ENCODE assay signal across 20 mouse cellular contexts in the genomic region with DNA sequence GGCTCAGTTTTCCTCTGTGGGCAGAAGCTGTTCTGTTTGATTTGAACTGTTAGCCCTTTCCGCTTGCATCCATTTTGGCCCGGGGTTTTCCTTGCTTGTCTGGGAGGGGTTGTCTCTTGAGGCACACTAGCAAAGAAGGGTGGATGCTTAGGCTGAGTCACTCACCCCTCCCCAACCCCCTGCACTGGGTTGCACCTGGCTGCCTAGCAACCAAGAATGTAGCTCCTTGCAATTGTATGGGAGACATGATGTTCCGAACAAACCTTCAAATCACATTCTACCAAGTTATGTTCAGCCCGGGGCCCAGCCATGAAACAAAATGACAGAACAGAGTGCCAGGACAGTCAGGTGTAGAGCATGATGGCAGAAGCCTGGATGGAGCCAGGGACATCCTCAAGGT.
DNase-seq lines count a peak whose midpoint lies in the region; ATAC-seq and TF ChIP-seq lines count a peak whose summit lies in the region.
"Had no signal": no experiment of that assay in that cellular context is flagged by ENCODE, and none has a peak within 500 bp of the region (broad histone marks: within the 10 kb centered on the region; RNA-seq: fewer than 3 reads in every experiment).

No protein-coding gene starts in this region.

- no peaks in the 10 kb centered on the region for H3K27me3 ChIP-seq in midbrain, postnatal 0 days (ENCODE audit: insufficient read depth, low read length)
- H3K27me3 ChIP-seq in midbrain, embryonic 15.5 days (replicated peaks), result no peaks in the 10 kb centered on the region
- H3K27me3 ChIP-seq: embryonic facial prominence, embryonic 15.5 days; stomach, embryonic 15.5 days had no signal

- ATAC-seq in frontal cortex, adult (ENCODE audit: low TSS enrichment), result peak; percentile 7; the same call in 1 of the 2 replicates
- no peak; the same call in 1 of the 2 replicates for ATAC-seq in midbrain, postnatal 0 days (ENCODE audit: low FRiP score)
- ATAC-seq in midbrain, embryonic 15.5 days (replicated peaks), result no peak
- ATAC-seq in megakaryocyte progenitor cell, adult 5-6 weeks (replicated peaks; ENCODE audit: poor library complexity), result no peak
- ATAC-seq: intestine, postnatal 0 days; lung, postnatal 0 days had no signal

- no peaks in the 10 kb centered on the region for H3K4me1 ChIP-seq in midbrain, postnatal 0 days (ENCODE audit: insufficient read depth, low read length)
- H3K4me1 ChIP-seq in midbrain, embryonic 15.5 days, result peaks cover 5% of the 10 kb centered on the region; the same call in 1 of the 2 replicates
- H3K4me1 ChIP-seq: embryonic facial prominence, embryonic 15.5 days; stomach, embryonic 15.5 days had no signal

- 71% methylated on average over 4 of the region's 4 CpGs for WGBS in midbrain, postnatal 0 days
- WGBS in midbrain, embryonic 15.5 days, result 78% methylated on average over 4 of the region's 4 CpGs

- no peak overlapping the region for H3K4me3 ChIP-seq in midbrain, postnatal 0 days (ENCODE audit: low read depth, low read length)
- no peak overlapping the region for H3K4me3 ChIP-seq in midbrain, embryonic 15.5 days
- H3K4me3 ChIP-seq: embryonic facial prominence, embryonic 15.5 days; heart, adult 2 months; stomach, embryonic 15.5 days had no signal

- H3K4me2 ChIP-seq in midbrain, postnatal 0 days (ENCODE audit: low read depth, low read length, poor library complexity, severe bottlenecking), result no peak overlapping the region
- H3K4me2 ChIP-seq in midbrain, embryonic 15.5 days, result no peak overlapping the region
- H3K4me2 ChIP-seq: embryonic facial prominence, embryonic 15.5 days; stomach, embryonic 15.5 days had no signal

- H3K27ac ChIP-seq in midbrain, postnatal 0 days (ENCODE audit: low read depth, low read length), result no peak overlapping the region
- no peak overlapping the region for H3K27ac ChIP-seq in midbrain, embryonic 15.5 days
- H3K27ac ChIP-seq: embryonic facial prominence, embryonic 15.5 days; heart, adult 2 months; stomach, embryonic 15.5 days had no signal

- no peaks in the 10 kb centered on the region for H3K9me3 ChIP-seq in midbrain, postnatal 0 days (ENCODE audit: low read length)
- no peaks in the 10 kb centered on the region for H3K9me3 ChIP-seq in midbrain, embryonic 15.5 days
- H3K9me3 ChIP-seq: embryonic facial prominence, embryonic 15.5 days; stomach, embryonic 15.5 days had no signal

- no peak overlapping the region for H3K9ac ChIP-seq in midbrain, postnatal 0 days (replicated peaks; ENCODE audit: low read length, poor library complexity, severe bottlenecking)
- no peak overlapping the region for H3K9ac ChIP-seq in midbrain, embryonic 15.5 days
- H3K9ac ChIP-seq: embryonic facial prominence, embryonic 15.5 days; stomach, embryonic 15.5 days had no signal

- no peak for TF ChIP-seq CTCF in midbrain, postnatal 0 days (IDR thresholded peaks at IDR 0.05)

- DNase-seq in frontal cortex, postnatal 36 days (ENCODE audit: low spot score in 2 of 2), result no peak
- peak; percentile 27 for DNase-seq in layer of hippocampus, adult 9-11 months
- DNase-seq in layer of hippocampus, postnatal 36 days, result no peak
- DNase-seq in midbrain, postnatal 0 days (ENCODE audit: low spot score), result peak; percentile 23
- DNase-seq in telencephalon, adult 2 months (ENCODE audit: low read depth, low spot score), result peak; percentile 47
- DNase-seq: adrenal gland, postnatal 14 days; cerebellum, postnatal 36 days; gastrocnemius, postnatal 25 days; heart, adult 2 months; left cerebral cortex, postnatal 4 days; liver; thymus, adult 2 months had no signal

- H3K36me3 ChIP-seq in midbrain, postnatal 0 days (ENCODE audit: insufficient read depth, low read length), result no peaks in the 10 kb centered on the region
- H3K36me3 ChIP-seq in midbrain, embryonic 15.5 days (replicated peaks), result no peaks in the 10 kb centered on the region
- H3K36me3 ChIP-seq: embryonic facial prominence, embryonic 15.5 days; G1E; stomach, embryonic 15.5 days had no signal

Comparison
In these comparisons a context has a peak if more than half of its experiments do, and no peak if none do; other contexts are left out.
1. DNase-seq: peak in layer of hippocampus, adult 9-11 months (single experiment), midbrain, postnatal 0 days (single experiment) and telencephalon, adult 2 months (single experiment); none in frontal cortex, postnatal 36 days (0 of 2) and layer of hippocampus, postnatal 36 days (0 of 2).